Comparison of ENCODE assay signal across 8 mouse cellular contexts in genomic region chr7:27674522-27675221, GRCm38 (mm10). TPM values are rescaled to one million over a fixed set of nuclear protein-coding genes. Genes with fewer than 3 reads are reported as not detected.
DNase-seq lines count a peak whose midpoint lies in the region; ATAC-seq and TF ChIP-seq lines count a peak whose summit lies in the region.

Gene Map3k10, minus strand, starts transcription at chr7:27674598.

- H3K4me3 ChIP-seq in C2C12 (ENCODE audit: insufficient read depth, poor library complexity, severe bottlenecking) = peak within 1 kb of the TSS; percentile 53
- peak within 1 kb of the TSS; percentile 82 for H3K4me3 ChIP-seq in erythroblast, embryonic 14.5 days (replicated peaks)
- H3K4me3 ChIP-seq in heart, embryonic 11.5 days (ENCODE audit: low read depth, low read length) = peak within 1 kb of the TSS; percentile 81
- peak within 1 kb of the TSS; percentile 88 for H3K4me3 ChIP-seq in kidney, embryonic 16.5 days (ENCODE audit: low read length)
- peak within 1 kb of the TSS; percentile 80 for H3K4me3 ChIP-seq in liver, adult 2 months (ENCODE audit: insufficient read depth, low read depth, low read length)
- peak within 1 kb of the TSS; percentile 43 for H3K4me3 ChIP-seq in myocyte

- peak within 1 kb of the TSS; percentile 73 for H3K27ac ChIP-seq in heart, embryonic 11.5 days (ENCODE audit: low read depth, low read length)
- peak within 1 kb of the TSS; percentile 95 for H3K27ac ChIP-seq in kidney, embryonic 16.5 days (ENCODE audit: low read length)
- H3K27ac ChIP-seq in liver, adult 2 months (replicated peaks; ENCODE audit: insufficient read depth, low read depth, low read length) = peak within 1 kb of the TSS; percentile 72

- TF ChIP-seq POLR2A in brain, embryonic 14.5 days (IDR thresholded peaks at IDR 0.05; ENCODE audit: borderline replicate concordance, extremely low read depth, insufficient read depth, insufficient read length, poor library complexity, severe bottlenecking) = peak; percentile 74; the same call in 1 of the 2 replicates
- TF ChIP-seq POLR2A in liver, adult 2 months (IDR thresholded peaks at IDR 0.05; ENCODE audit: extremely low read depth, insufficient read depth, low read length) = no peak
- TF ChIP-seq POLR2A in myocyte (IDR thresholded peaks at IDR 0.05; ENCODE audit: insufficient read length, low read depth) = no peak

- ATAC-seq in heart, embryonic 11.5 days (replicated peaks; ENCODE audit: insufficient number of reproducible peaks, low FRiP score, low TSS enrichment) = peak; percentile 94
- peak; percentile 98 for ATAC-seq in kidney, embryonic 16.5 days (ENCODE audit: low FRiP score, low TSS enrichment)

- peak; percentile 99 for DNase-seq in brain, embryonic 14.5 days (ENCODE audit: low read depth)
- peak; percentile 94 for DNase-seq in liver, adult 2 months (ENCODE audit: extremely low read depth, low read depth, low spot score)
- DNase-seq in splenic B cell, adult 2 months (ENCODE audit: low read depth, low spot score) = peak; percentile 94

- WGBS in heart, embryonic 11.5 days (ENCODE audit: insufficient replicate concordance) = under 1% methylated on average over 31 of the region's 31 CpGs
- WGBS in kidney, embryonic 16.5 days = under 1% methylated on average over 25 of the region's 31 CpGs
- WGBS in liver, adult 2 months = under 1% methylated on average over 31 of the region's 31 CpGs

- peak within 1 kb of the TSS; percentile 84 for H3K9ac ChIP-seq in heart, embryonic 11.5 days (ENCODE audit: low read depth, low read length)
- peak within 1 kb of the TSS; percentile 93 for H3K9ac ChIP-seq in kidney, embryonic 16.5 days (replicated peaks; ENCODE audit: low read length)
- peak within 1 kb of the TSS; percentile 83 for H3K9ac ChIP-seq in liver, adult 2 months (ENCODE audit: low read depth, low read length)

- peak within 1 kb of the TSS; percentile 49 for H3ac ChIP-seq in C2C12 (ENCODE audit: control insufficient read depth, insufficient read length, low read depth)
- H3ac ChIP-seq in myocyte (ENCODE audit: control insufficient read depth, insufficient read length) = peak within 1 kb of the TSS; percentile 21

- H3K36me3 ChIP-seq in C2C12 (ENCODE audit: control insufficient read depth, insufficient read depth) (no peaks in the 10 kb centered on the region), myocyte (ENCODE audit: control insufficient read depth, insufficient read depth) (peaks cover 5% of the 10 kb centered on the region)
- H3K36me3 ChIP-seq in erythroblast, embryonic 14.5 days (ENCODE audit: control insufficient read depth) = no peaks in the 10 kb centered on the region; the same call in 1 of the 2 replicates
- H3K36me3 ChIP-seq in heart, embryonic 11.5 days (ENCODE audit: control insufficient read depth, insufficient read depth, low read length) = no peaks in the 10 kb centered on the region
- peaks cover 5% of the 10 kb centered on the region for H3K36me3 ChIP-seq in kidney, embryonic 16.5 days (ENCODE audit: insufficient read depth, low read length)
- no peaks in the 10 kb centered on the region for H3K36me3 ChIP-seq in liver, adult 2 months (ENCODE audit: control insufficient read depth, insufficient read depth, low read length)
- H3K36me3 ChIP-seq in splenic B cell, adult 2 months (ENCODE audit: control insufficient read depth, insufficient read depth, low read length, poor library complexity, severe bottlenecking) = no peaks in the 10 kb centered on the region

- no peaks in the 10 kb centered on the region for H3K9me3 ChIP-seq in erythroblast, embryonic 14.5 days (ENCODE audit: control insufficient read depth, low read length)
- H3K9me3 ChIP-seq in heart, embryonic 11.5 days (replicated peaks; ENCODE audit: control insufficient read depth, low read length) = no peaks in the 10 kb centered on the region
- no peaks in the 10 kb centered on the region for H3K9me3 ChIP-seq in kidney, embryonic 16.5 days (ENCODE audit: low read length)

- H3K27me3 ChIP-seq in C2C12 (ENCODE audit: control insufficient read depth, insufficient read depth, insufficient read length) (no peaks in the 10 kb centered on the region), myocyte (ENCODE audit: control insufficient read depth, insufficient read depth, insufficient read length) (no peaks in the 10 kb centered on the region)
- peaks cover 19% of the 10 kb centered on the region for H3K27me3 ChIP-seq in erythroblast, embryonic 14.5 days (ENCODE audit: control insufficient read depth)
- H3K27me3 ChIP-seq in heart, embryonic 11.5 days (ENCODE audit: control insufficient read depth, insufficient read depth, low read length) = no peaks in the 10 kb centered on the region
- no peaks in the 10 kb centered on the region for H3K27me3 ChIP-seq in kidney, embryonic 16.5 days (ENCODE audit: insufficient read depth, low read length)
- H3K27me3 ChIP-seq in liver, adult 2 months (ENCODE audit: control insufficient read depth, insufficient read depth, low read length) = no peaks in the 10 kb centered on the region
- no peaks in the 10 kb centered on the region for H3K27me3 ChIP-seq in splenic B cell, adult 2 months (ENCODE audit: control insufficient read depth, insufficient read depth, low read length, poor library complexity, severe bottlenecking)

- no peak for TF ChIP-seq CTCF in C2C12 (IDR thresholded peaks at IDR 0.05; ENCODE audit: control insufficient read depth, insufficient read depth, insufficient read length)
- TF ChIP-seq CTCF in brain, embryonic 14.5 days (IDR thresholded peaks at IDR 0.05; ENCODE audit: borderline replicate concordance, extremely low read depth, insufficient read depth, insufficient read length) = no peak
- TF ChIP-seq CTCF in liver, adult 2 months (IDR thresholded peaks at IDR 0.05; ENCODE audit: low read depth, low read length) = no peak

- peaks cover 2% of the 10 kb centered on the region for H3K79me3 ChIP-seq in C2C12 (ENCODE audit: low read depth)

- H3K79me2 ChIP-seq in C2C12 (ENCODE audit: control insufficient read depth, insufficient read depth) (peaks cover 19% of the 10 kb centered on the region), myocyte (ENCODE audit: control insufficient read depth, insufficient read depth) (peaks cover 12% of the 10 kb centered on the region)
- H3K79me2 ChIP-seq in liver, adult 2 months (ENCODE audit: control insufficient read depth, insufficient read depth, low read length) = peaks cover 7% of the 10 kb centered on the region; the same call in 1 of the 2 replicates

- H3K4me1 ChIP-seq in erythroblast, embryonic 14.5 days (ENCODE audit: control insufficient read depth) = peaks cover 28% of the 10 kb centered on the region
- peaks cover 8% of the 10 kb centered on the region for H3K4me1 ChIP-seq in heart, embryonic 11.5 days (ENCODE audit: control insufficient read depth, insufficient read depth, low read length)
- peaks cover 14% of the 10 kb centered on the region for H3K4me1 ChIP-seq in kidney, embryonic 16.5 days (ENCODE audit: insufficient read depth, low read length)
- H3K4me1 ChIP-seq in liver, adult 2 months (ENCODE audit: control insufficient read depth, insufficient read depth, low read length) = peaks cover 6% of the 10 kb centered on the region

- H3K4me2 ChIP-seq in heart, embryonic 11.5 days = peak within 1 kb of the TSS; percentile 100
- H3K4me2 ChIP-seq in kidney, embryonic 16.5 days (replicated peaks; ENCODE audit: low read depth, low read length) = peak within 1 kb of the TSS; percentile 100
- peak within 1 kb of the TSS; percentile 76 for H3K4me2 ChIP-seq in myocyte (ENCODE audit: low read depth)

TF ChIP-seq in C2C12, 6 proteins besides CTCF, POLR2A, EP300 and RAD21:
- TF ChIP-seq MAX (IDR thresholded peaks at IDR 0.05) = no peak
- no peak for TF ChIP-seq USF1 (IDR thresholded peaks at IDR 0.05; ENCODE audit: low read depth)
- no peak for TF ChIP-seq FOSL1 (IDR thresholded peaks at IDR 0.05; ENCODE audit: insufficient read depth, low read length, poor library complexity, severe bottlenecking)
- no peak for TF ChIP-seq CEBPB (IDR thresholded peaks at IDR 0.05; ENCODE audit: low read depth)
- no peak for TF ChIP-seq MYOD1 (IDR thresholded peaks at IDR 0.05; ENCODE audit: control insufficient read depth, insufficient read length, low read depth)
- no peak for TF ChIP-seq MYOG (IDR thresholded peaks at IDR 0.05; ENCODE audit: control insufficient read depth, extremely low read depth, insufficient read length)

TF ChIP-seq in myocyte, 11 proteins besides CTCF, POLR2A, EP300 and RAD21:
- TF ChIP-seq MAX (IDR thresholded peaks at IDR 0.05; ENCODE audit: low read depth) (no peak), REST (IDR thresholded peaks at IDR 0.05; ENCODE audit: insufficient read depth, insufficient read length) (no peak), TCF3 (IDR thresholded peaks at IDR 0.05; ENCODE audit: insufficient read length, low read depth) (no peak), MYOD1 (IDR thresholded peaks at IDR 0.05; ENCODE audit: control insufficient read depth in 1 of 3, insufficient read length in 2 of 3, low read depth in 2 of 3) (peak in 2 of 3 experiments; percentile 15 to 59), MYOG (IDR thresholded peaks at IDR 0.05; ENCODE audit: control insufficient read depth in 1 of 3, insufficient read depth in 1 of 3, insufficient read length in 2 of 3, low read depth in 2 of 3) (peak in 1 of 3 experiments; percentile 37), POLR2AphosphoS2 (IDR thresholded peaks at IDR 0.05; ENCODE audit: insufficient read length, low read depth) (no peak), CEBPB (IDR thresholded peaks at IDR 0.05; ENCODE audit: insufficient read depth, poor library complexity, severe bottlenecking) (no peak), TCF12 (IDR thresholded peaks at IDR 0.05; ENCODE audit: insufficient read depth, poor library complexity, severe bottlenecking) (no peak), E2F4 (IDR thresholded peaks at IDR 0.05; ENCODE audit: insufficient read depth) (no peak), SRF (IDR thresholded peaks at IDR 0.05; ENCODE audit: control insufficient read depth, insufficient read length, low read depth) (no peak), USF1 (IDR thresholded peaks at IDR 0.05; ENCODE audit: low read depth) (no peak)

RNA-seq across cellular contexts. Expression of gene Map3k10, which starts in this region (rescaled TPM):
- polyA plus RNA-seq in C2C12 (2012; fragmentation: generic; extraction: Trizol) (31.4 TPM), myocyte (2012; fragmentation: generic; extraction: Trizol) (39.4 TPM)
- 76.8 and 93.9 TPM in 2 replicates for polyA plus RNA-seq in brain, embryonic 14.5 days (2012; rRNA removed)
- polyA plus RNA-seq in erythroblast, embryonic 14.5 days (2012) = 1.8 and 2.0 TPM in 2 replicates
- polyA plus RNA-seq in heart, embryonic 11.5 days (2014; fragmentation: Nextera tagmentation; extraction: Ambion mirVana) = 3.0 and 3.6 TPM in 2 replicates
- polyA plus RNA-seq in kidney, embryonic 16.5 days (2015; fragmentation: Nextera tagmentation; extraction: Ambion mirVana) = 4.6 and 7.1 TPM in 2 replicates
- 10.0 and 10.6 TPM in 2 replicates for total RNA-seq in liver, adult 2 months (2014; rRNA removed)
- 20.1 and 21.5 TPM in 2 replicates for polyA plus RNA-seq in liver, adult 2 months (2012; rRNA removed)

Comparison
In these comparisons a context has a peak if more than half of its experiments do, and no peak if none do; other contexts are left out.
1. Peak in every context shown above with its lines: DNase-seq, ATAC-seq, H3K4me3 ChIP-seq and H3K27ac ChIP-seq.